Mouse (Mus musculus): ENCODE measurements around the gene Snrnp40. TPM values are rescaled to one million over a fixed set of nuclear protein-coding genes. Genes with fewer than 3 reads are reported as not detected.

Gene Snrnp40
- 102 and 110 TPM in 2 replicates for polyA plus RNA-seq (2015; fragmentation: Nextera tagmentation; extraction: Ambion mirVana)

DNA sequence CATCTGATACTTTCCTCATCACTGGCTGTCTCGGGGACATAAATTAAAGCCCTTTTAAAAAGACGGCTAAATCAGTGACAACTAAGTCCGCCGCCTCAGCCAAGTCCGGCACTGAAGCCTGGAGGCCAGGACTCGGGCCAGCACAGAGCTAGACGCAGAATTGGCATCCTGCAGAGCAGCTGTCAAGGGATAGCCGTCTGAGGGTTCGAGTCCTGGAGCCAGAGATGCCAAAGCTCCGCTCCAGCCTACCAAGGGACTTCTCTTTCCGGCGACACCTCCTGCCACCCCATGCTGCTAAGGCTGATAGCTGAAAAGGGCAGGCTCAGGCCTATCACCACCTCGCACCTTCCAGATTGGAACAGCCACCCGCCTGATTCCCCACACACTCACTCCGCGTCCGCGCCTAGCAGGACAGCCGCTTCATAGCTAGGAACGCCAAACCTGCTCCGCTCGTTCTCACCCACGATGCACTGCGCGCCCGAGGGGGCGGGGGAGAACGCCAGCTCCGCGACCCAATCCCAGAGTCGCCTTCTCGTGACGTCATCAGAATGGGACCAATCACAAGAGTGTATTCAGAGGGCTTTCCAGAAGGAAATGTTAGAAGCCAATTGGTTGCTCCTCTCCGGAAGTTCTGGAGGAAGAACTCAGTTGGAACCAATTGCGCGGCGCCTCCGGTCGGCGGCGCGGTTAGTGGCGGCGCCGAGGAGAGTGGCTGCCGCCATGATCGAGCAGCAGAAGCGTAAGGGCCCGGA is at the start of gene Snrnp40, which contains the start of gene Zcchc17:
Gene Snrnp40, plus strand, starts transcription at position 647 of the 752 bp plus-strand sequence.
Gene Zcchc17, minus strand, starts transcription at position 458 of the 752 bp plus-strand sequence.

Other genes with a start within 250 kb of the Snrnp40 start
- 0.18 and 0.28 TPM in 2 replicates for gene Hcrtr1, start 220.8 kb upstream of the Snrnp40 start, polyA plus RNA-seq (2015; fragmentation: Nextera tagmentation; extraction: Ambion mirVana)
- gene Tinagl1, start 185.0 kb upstream of the Snrnp40 start, polyA plus RNA-seq (2015; fragmentation: Nextera tagmentation; extraction: Ambion mirVana): 50.1 and 66.3 TPM in 2 replicates
- gene Gm853, start 137.7 kb upstream of the Snrnp40 start, polyA plus RNA-seq (2015; fragmentation: Nextera tagmentation; extraction: Ambion mirVana): not detected in 2 replicates
- 2.2 and 2.9 TPM in 2 replicates for gene Serinc2, start 80.9 kb upstream of the Snrnp40 start, polyA plus RNA-seq (2015; fragmentation: Nextera tagmentation; extraction: Ambion mirVana)
- gene Fabp3, start 51.5 kb upstream of the Snrnp40 start, polyA plus RNA-seq (2015; fragmentation: Nextera tagmentation; extraction: Ambion mirVana): 1.6 and 1.7 TPM in 2 replicates
- not detected in 2 replicates for gene Gm10570, start 51.5 kb upstream of the Snrnp40 start, polyA plus RNA-seq (2015; fragmentation: Nextera tagmentation; extraction: Ambion mirVana)
- 53.7 and 55.3 TPM in 2 replicates for gene Zcchc17, start 189 bp upstream of the Snrnp40 start, polyA plus RNA-seq (2015; fragmentation: Nextera tagmentation; extraction: Ambion mirVana)
- gene Nkain1, start 214.0 kb downstream of the Snrnp40 start, polyA plus RNA-seq (2015; fragmentation: Nextera tagmentation; extraction: Ambion mirVana): not detected in 2 replicates